Comparison of ENCODE assay signal across 11 mouse cellular contexts in genomic region chr10:37400379-37400778, GRCm38 (mm10).
A peak's percentile ranks its signal among the peaks of the same experiment; 100 is the strongest.
DNase-seq lines count a peak whose midpoint lies in the region; ATAC-seq and TF ChIP-seq lines count a peak whose summit lies in the region.
"Had no signal": no experiment of that assay in that cellular context is flagged by ENCODE, and none has a peak within 500 bp of the region (broad histone marks: within the 10 kb centered on the region; RNA-seq: fewer than 3 reads in every experiment).

No protein-coding gene starts in this region.

- no peak overlapping the region for H3K4me3 ChIP-seq in hindbrain, embryonic 10.5 days
- H3K4me3 ChIP-seq in hindbrain, embryonic 12.5 days, result no peak overlapping the region
- H3K4me3 ChIP-seq in stomach, embryonic 14.5 days (ENCODE audit: low read depth, low read length), result no peak overlapping the region
- no peak overlapping the region for H3K4me3 ChIP-seq in stomach, postnatal 0 days (ENCODE audit: low read depth, low read length)
- no peak overlapping the region for H3K4me3 ChIP-seq in intestine, embryonic 14.5 days (ENCODE audit: low read depth, low read length)
- H3K4me3 ChIP-seq in stomach, embryonic 16.5 days (replicated peaks; ENCODE audit: low read length), result no peak overlapping the region
- H3K4me3 ChIP-seq: erythroblast, embryonic 14.5 days; heart, embryonic 15.5 days had no signal

- H3K27ac ChIP-seq in hindbrain, embryonic 10.5 days, result peak overlapping the region; percentile 50
- H3K27ac ChIP-seq in hindbrain, embryonic 12.5 days, result no peak overlapping the region
- H3K27ac ChIP-seq in stomach, embryonic 14.5 days (ENCODE audit: low read length), result peak overlapping the region; percentile 7; the same call in 1 of the 2 replicates
- no peak overlapping the region for H3K27ac ChIP-seq in stomach, postnatal 0 days (replicated peaks)
- H3K27ac ChIP-seq in intestine, embryonic 14.5 days (ENCODE audit: low read depth), result no peak overlapping the region
- no peak overlapping the region; the same call in 1 of the 2 replicates for H3K27ac ChIP-seq in stomach, embryonic 16.5 days (ENCODE audit: low read length)

- no peak for TF ChIP-seq EP300 in stomach, postnatal 0 days (optimal IDR thresholded peaks at IDR 0.05)

- DNase-seq in hindbrain, embryonic 10.5 days (ENCODE audit: low spot score), result no peak
- no peak for DNase-seq in stomach, postnatal 0 days (ENCODE audit: low spot score)
- DNase-seq in intestine, embryonic 14.5 days (ENCODE audit: low spot score), result no peak
- DNase-seq in urinary bladder, adult 18-20 months (ENCODE audit: low spot score in 2 of 2), result no peak
- DNase-seq in ovary, postnatal 36 days (ENCODE audit: low spot score), result no peak
- DNase-seq: layer of hippocampus, postnatal 36 days had no signal

- no peaks in the 10 kb centered on the region for H3K27me3 ChIP-seq in hindbrain, embryonic 10.5 days (ENCODE audit: insufficient read depth, poor library complexity, severe bottlenecking)
- H3K27me3 ChIP-seq in hindbrain, embryonic 12.5 days, result no peaks in the 10 kb centered on the region
- no peaks in the 10 kb centered on the region for H3K27me3 ChIP-seq in stomach, embryonic 14.5 days (ENCODE audit: control insufficient read depth, insufficient read depth, low read length)
- H3K27me3 ChIP-seq in stomach, postnatal 0 days (ENCODE audit: control insufficient read depth, insufficient read depth, low read length), result no peaks in the 10 kb centered on the region
- H3K27me3 ChIP-seq in intestine, embryonic 14.5 days (replicated peaks; ENCODE audit: control insufficient read depth, insufficient read depth, low read length), result no peaks in the 10 kb centered on the region
- H3K27me3 ChIP-seq in stomach, embryonic 16.5 days (ENCODE audit: control insufficient read depth, insufficient read depth, low read length), result no peaks in the 10 kb centered on the region
- H3K27me3 ChIP-seq: heart, embryonic 15.5 days had no signal

- H3K4me1 ChIP-seq in hindbrain, embryonic 10.5 days (replicated peaks), result peaks cover 45% of the 10 kb centered on the region
- H3K4me1 ChIP-seq in hindbrain, embryonic 12.5 days, result peaks cover 14% of the 10 kb centered on the region
- H3K4me1 ChIP-seq in stomach, embryonic 14.5 days (ENCODE audit: control insufficient read depth, insufficient read depth, low read length), result 0 out of 2 replicates have a peak, but pooled peaks cover 4% of the 10 kb centered on the region
- no peaks in the 10 kb centered on the region for H3K4me1 ChIP-seq in stomach, postnatal 0 days (replicated peaks; ENCODE audit: control insufficient read depth, insufficient read depth)
- H3K4me1 ChIP-seq in intestine, embryonic 14.5 days (replicated peaks; ENCODE audit: control insufficient read depth, insufficient read depth, low read length), result peaks cover 23% of the 10 kb centered on the region
- peaks cover 8% of the 10 kb centered on the region; the same call in 1 of the 2 replicates for H3K4me1 ChIP-seq in stomach, embryonic 16.5 days (ENCODE audit: control insufficient read depth, insufficient read depth, low read length)

- no peak overlapping the region for H3K4me2 ChIP-seq in hindbrain, embryonic 12.5 days (replicated peaks)
- no peak overlapping the region for H3K4me2 ChIP-seq in stomach, embryonic 14.5 days (replicated peaks; ENCODE audit: low read depth, low read length)
- no peak overlapping the region for H3K4me2 ChIP-seq in stomach, postnatal 0 days (replicated peaks; ENCODE audit: low read depth)
- peak overlapping the region; percentile 28; the same call in 1 of the 2 replicates for H3K4me2 ChIP-seq in intestine, embryonic 14.5 days (ENCODE audit: low read length)
- H3K4me2 ChIP-seq in stomach, embryonic 16.5 days (ENCODE audit: low read depth, low read length), result 0 out of 2 replicates have a peak overlapping the region, but pooled peaks have one; percentile 2
- H3K4me2 ChIP-seq: heart, embryonic 15.5 days had no signal

- WGBS in hindbrain, embryonic 10.5 days, result 37% methylated on average over 4 of the region's 4 CpGs
- 41% methylated on average over 4 of the region's 4 CpGs for WGBS in hindbrain, embryonic 12.5 days
- 22% methylated on average over 4 of the region's 4 CpGs for WGBS in stomach, embryonic 14.5 days
- WGBS in stomach, postnatal 0 days, result 16% methylated on average over 4 of the region's 4 CpGs
- 16% methylated on average over 4 of the region's 4 CpGs for WGBS in intestine, embryonic 14.5 days
- 31% methylated on average over 4 of the region's 4 CpGs for WGBS in stomach, embryonic 16.5 days

- TF ChIP-seq CTCF in stomach, postnatal 0 days (IDR thresholded peaks at IDR 0.05; ENCODE audit: low read depth), result no peak

- H3K9ac ChIP-seq in hindbrain, embryonic 12.5 days, result no peak overlapping the region
- H3K9ac ChIP-seq in stomach, embryonic 14.5 days (replicated peaks; ENCODE audit: low read depth, low read length), result no peak overlapping the region
- H3K9ac ChIP-seq in stomach, postnatal 0 days (ENCODE audit: low read length), result no peak overlapping the region
- no peak overlapping the region for H3K9ac ChIP-seq in intestine, embryonic 14.5 days (ENCODE audit: low read length)
- no peak overlapping the region for H3K9ac ChIP-seq in stomach, embryonic 16.5 days (ENCODE audit: low read length)
- H3K9ac ChIP-seq: heart, embryonic 15.5 days had no signal

- H3K36me3 ChIP-seq in hindbrain, embryonic 10.5 days, result no peaks in the 10 kb centered on the region
- H3K36me3 ChIP-seq in hindbrain, embryonic 12.5 days, result no peaks in the 10 kb centered on the region
- H3K36me3 ChIP-seq in stomach, embryonic 14.5 days (ENCODE audit: control insufficient read depth, insufficient read depth, low read length), result no peaks in the 10 kb centered on the region
- no peaks in the 10 kb centered on the region for H3K36me3 ChIP-seq in stomach, postnatal 0 days (ENCODE audit: control insufficient read depth, insufficient read depth, low read length)
- no peaks in the 10 kb centered on the region for H3K36me3 ChIP-seq in intestine, embryonic 14.5 days (ENCODE audit: control insufficient read depth, insufficient read depth, low read length)
- no peaks in the 10 kb centered on the region for H3K36me3 ChIP-seq in stomach, embryonic 16.5 days (ENCODE audit: control insufficient read depth, insufficient read depth, low read length)
- H3K36me3 ChIP-seq: heart, embryonic 15.5 days had no signal

- H3K9me3 ChIP-seq in hindbrain, embryonic 10.5 days, result no peaks in the 10 kb centered on the region
- H3K9me3 ChIP-seq in hindbrain, embryonic 12.5 days (replicated peaks), result no peaks in the 10 kb centered on the region
- no peaks in the 10 kb centered on the region for H3K9me3 ChIP-seq in stomach, embryonic 14.5 days (ENCODE audit: control insufficient read depth, low read depth, low read length)
- H3K9me3 ChIP-seq in stomach, postnatal 0 days (ENCODE audit: control insufficient read depth, low read length), result no peaks in the 10 kb centered on the region
- no peaks in the 10 kb centered on the region for H3K9me3 ChIP-seq in intestine, embryonic 14.5 days (ENCODE audit: control insufficient read depth, low read length)
- no peaks in the 10 kb centered on the region for H3K9me3 ChIP-seq in stomach, embryonic 16.5 days (replicated peaks; ENCODE audit: control insufficient read depth, low read length)
- H3K9me3 ChIP-seq: heart, embryonic 15.5 days had no signal

- no peak for ATAC-seq in hindbrain, embryonic 12.5 days (ENCODE audit: low FRiP score)
- no peak for ATAC-seq in stomach, embryonic 14.5 days (ENCODE audit: insufficient number of reproducible peaks, insufficient read depth, low FRiP score, low read depth)
- ATAC-seq in stomach, postnatal 0 days (ENCODE audit: low FRiP score, low TSS enrichment), result no peak
- no peak for ATAC-seq in intestine, embryonic 14.5 days (replicated peaks; ENCODE audit: low FRiP score, low TSS enrichment, low read depth)
- no peak for ATAC-seq in stomach, embryonic 16.5 days (ENCODE audit: insufficient read depth, low FRiP score)

Comparison
In these comparisons a context has a peak if more than half of its experiments do, and no peak if none do; other contexts are left out.
1. H3K27ac ChIP-seq: peak in hindbrain, embryonic 10.5 days (single experiment) and stomach, embryonic 14.5 days (single experiment); none in hindbrain, embryonic 12.5 days (single experiment), stomach, postnatal 0 days (single experiment), intestine, embryonic 14.5 days (single experiment) and stomach, embryonic 16.5 days (single experiment).
2. H3K4me2 ChIP-seq: peak in intestine, embryonic 14.5 days (single experiment) and stomach, embryonic 16.5 days (single experiment); none in hindbrain, embryonic 12.5 days (single experiment), stomach, embryonic 14.5 days (single experiment) and stomach, postnatal 0 days (single experiment).